ENCODE assay signal across 8 mouse cellular contexts in genomic region chr2:73566989-73567605, GRCm38 (mm10). TPM values are rescaled to one million over a fixed set of nuclear protein-coding genes. Genes with fewer than 3 reads are reported as not detected.
DNase-seq lines count a peak whose midpoint lies in the region; ATAC-seq lines count a peak whose summit lies in the region.

No protein-coding gene starts in this region.

- H3K27me3 ChIP-seq in intestine, embryonic 16.5 days (replicated peaks; ENCODE audit: control insufficient read depth, insufficient read depth, low read length), result 0 out of 2 replicates have a peak, but pooled peaks cover 2% of the 10 kb centered on the region
- peaks cover 17% of the 10 kb centered on the region; the same call in 1 of the 2 replicates for H3K27me3 ChIP-seq in liver, embryonic 12.5 days (replicated peaks)

- DNase-seq in urinary bladder, postnatal 36 days (ENCODE audit: low spot score in 2 of 2), result peak; percentile 28 to 38
- DNase-seq in urinary bladder, adult 2 months (ENCODE audit: low spot score), result no peak
- peak; percentile 43 for DNase-seq in cerebellum, adult 9-10 months
- peak; percentile 44 to 67 for DNase-seq in natural killer cell, adult 2 months (ENCODE audit: low spot score in 2 of 2)
- no peak for DNase-seq in urinary bladder, postnatal 4 days (ENCODE audit: low spot score in 2 of 2)

- H3K9ac ChIP-seq in intestine, embryonic 16.5 days (ENCODE audit: low read depth, low read length), result no peak overlapping the region
- no peak overlapping the region for H3K9ac ChIP-seq in liver, embryonic 12.5 days

- H3K9me3 ChIP-seq in intestine, embryonic 16.5 days (ENCODE audit: control insufficient read depth, low read length), result no peaks in the 10 kb centered on the region
- no peaks in the 10 kb centered on the region for H3K9me3 ChIP-seq in liver, embryonic 12.5 days (replicated peaks)

- no peaks in the 10 kb centered on the region for H3K4me1 ChIP-seq in intestine, embryonic 16.5 days (ENCODE audit: control insufficient read depth, insufficient read depth, low read length)
- H3K4me1 ChIP-seq in liver, embryonic 12.5 days, result no peaks in the 10 kb centered on the region

- peak overlapping the region; percentile 29 for H3K4me3 ChIP-seq in intestine, embryonic 16.5 days (ENCODE audit: low read length)
- peak overlapping the region; percentile 17 for H3K4me3 ChIP-seq in liver, embryonic 12.5 days

- 14% methylated on average over 8 of the region's 8 CpGs for WGBS in intestine, embryonic 16.5 days
- 19% methylated on average over 8 of the region's 8 CpGs for WGBS in liver, embryonic 12.5 days (ENCODE audit: insufficient replicate concordance)

- peak overlapping the region; percentile 39; the same call in 1 of the 2 replicates for H3K4me2 ChIP-seq in intestine, embryonic 16.5 days (ENCODE audit: low read depth, low read length)
- H3K4me2 ChIP-seq in liver, embryonic 12.5 days, result peak overlapping the region; percentile 57

- no peaks in the 10 kb centered on the region for H3K36me3 ChIP-seq in intestine, embryonic 16.5 days (ENCODE audit: control insufficient read depth, insufficient read depth, low read length)
- no peaks in the 10 kb centered on the region for H3K36me3 ChIP-seq in liver, embryonic 12.5 days

- peak; percentile 86 for ATAC-seq in frontal cortex, adult (ENCODE audit: low TSS enrichment)
- peak; percentile 58 for ATAC-seq in intestine, embryonic 16.5 days
- ATAC-seq in liver, embryonic 12.5 days, result 0 out of 2 replicates have a peak, but pooled peaks have one; percentile 21

- H3K27ac ChIP-seq in intestine, embryonic 16.5 days (ENCODE audit: low read length), result no peak overlapping the region
- no peak overlapping the region for H3K27ac ChIP-seq in liver, embryonic 12.5 days

RNA-seq across cellular contexts. Expression of gene Chrna1, which starts 13.0 kb away (rescaled TPM):
- 0.01 TPM in 1 of 2 replicates, not detected in the other for polyA plus RNA-seq in urinary bladder, adult 2 months (2012; rRNA removed)
- polyA plus RNA-seq in intestine, embryonic 16.5 days (2015; fragmentation: Nextera tagmentation; extraction: Ambion mirVana), result 0.10 TPM in 2 replicates
- 0.29 and 0.50 TPM in 2 replicates for polyA plus RNA-seq in liver, embryonic 12.5 days (2016; fragmentation: Nextera tagmentation; extraction: Ambion mirVana)

RNA-seq across cellular contexts. Expression of gene Wipf1, which starts 37.6 kb away (rescaled TPM):
- 10.2 and 17.4 TPM in 2 replicates for polyA plus RNA-seq in urinary bladder, adult 2 months (2012; rRNA removed)
- polyA plus RNA-seq in intestine, embryonic 16.5 days (2015; fragmentation: Nextera tagmentation; extraction: Ambion mirVana), result 9.0 and 10.7 TPM in 2 replicates
- 5.7 and 6.1 TPM in 2 replicates for polyA plus RNA-seq in liver, embryonic 12.5 days (2016; fragmentation: Nextera tagmentation; extraction: Ambion mirVana)

Comparison
In these comparisons a context has a peak if more than half of its experiments do, and no peak if none do; other contexts are left out.
1. DNase-seq: peak in urinary bladder, postnatal 36 days (2 of 2), cerebellum, adult 9-10 months (single experiment) and natural killer cell, adult 2 months (2 of 2); none in urinary bladder, adult 2 months (single experiment) and urinary bladder, postnatal 4 days (0 of 2).
2. ATAC-seq: peak in every context shown above with its lines; median percentile 86 in frontal cortex, adult; 58 in intestine, embryonic 16.5 days; 21 in liver, embryonic 12.5 days.